Comparison of ENCODE assay signal across 8 mouse cellular contexts in genomic region chr13:91372130-91372875, GRCm38 (mm10).
DNase-seq lines count a peak whose midpoint lies in the region; ATAC-seq and TF ChIP-seq lines count a peak whose summit lies in the region.

No protein-coding gene starts in this region.

- TF ChIP-seq CTCF in heart, postnatal 0 days (IDR thresholded peaks at IDR 0.05; ENCODE audit: low read depth): no peak

- H3K4me1 ChIP-seq in embryonic facial prominence, embryonic 15.5 days: peaks cover 52% of the 10 kb centered on the region
- peaks cover 20% of the 10 kb centered on the region for H3K4me1 ChIP-seq in heart, postnatal 0 days (ENCODE audit: control insufficient read depth, insufficient read depth)
- H3K4me1 ChIP-seq in lung, embryonic 16.5 days (replicated peaks; ENCODE audit: control insufficient read depth, insufficient read depth, low read length): peaks cover 28% of the 10 kb centered on the region

- no peaks in the 10 kb centered on the region for H3K27me3 ChIP-seq in embryonic facial prominence, embryonic 15.5 days
- H3K27me3 ChIP-seq in heart, postnatal 0 days (ENCODE audit: control insufficient read depth, insufficient read depth, low read length): no peaks in the 10 kb centered on the region
- H3K27me3 ChIP-seq in lung, embryonic 16.5 days (ENCODE audit: control insufficient read depth, insufficient read depth, low read depth, low read length): no peaks in the 10 kb centered on the region

- H3K27ac ChIP-seq in embryonic facial prominence, embryonic 15.5 days (replicated peaks): peak overlapping the region; percentile 100
- H3K27ac ChIP-seq in heart, postnatal 0 days (ENCODE audit: low read depth): peak overlapping the region; percentile 99
- peak overlapping the region; percentile 100 for H3K27ac ChIP-seq in lung, embryonic 16.5 days (ENCODE audit: low read length)

- H3K9ac ChIP-seq in embryonic facial prominence, embryonic 15.5 days: no peak overlapping the region
- no peak overlapping the region for H3K9ac ChIP-seq in heart, postnatal 0 days (replicated peaks; ENCODE audit: low read depth, low read length)
- H3K9ac ChIP-seq in lung, embryonic 16.5 days (ENCODE audit: low read length): no peak overlapping the region; the same call in 1 of the 2 replicates

- no peaks in the 10 kb centered on the region for H3K36me3 ChIP-seq in embryonic facial prominence, embryonic 15.5 days
- H3K36me3 ChIP-seq in heart, postnatal 0 days (replicated peaks; ENCODE audit: control insufficient read depth, insufficient read depth, low read length): no peaks in the 10 kb centered on the region
- no peaks in the 10 kb centered on the region for H3K36me3 ChIP-seq in lung, embryonic 16.5 days (ENCODE audit: control insufficient read depth, insufficient read depth, low read length)

- TF ChIP-seq EP300 in heart, postnatal 0 days (IDR thresholded peaks at IDR 0.05; ENCODE audit: low read depth): no peak

- whole genome bisulfite sequencing in embryonic facial prominence, embryonic 15.5 days: 57% methylated on average over 11 of the region's 11 CpGs
- WGBS in heart, postnatal 0 days: 34% methylated on average over 11 of the region's 11 CpGs
- WGBS in lung, embryonic 16.5 days: 60% methylated on average over 11 of the region's 11 CpGs

- DNase-seq in right cerebral cortex, adult 18-20 months: peak; percentile 23
- DNase-seq in right cerebral cortex, postnatal 4 days: no peak
- no peak for DNase-seq in heart, postnatal 0 days (ENCODE audit: low spot score)
- peak; percentile 22 for DNase-seq in thymus, postnatal 25 days
- no peak for DNase-seq in urinary bladder, postnatal 25 days (ENCODE audit: low spot score)
- no peak for DNase-seq in frontal cortex, adult 2 months (ENCODE audit: extremely low spot score in 1 of 2, low spot score in 1 of 2)

- no peaks in the 10 kb centered on the region for H3K9me3 ChIP-seq in embryonic facial prominence, embryonic 15.5 days (replicated peaks)
- no peaks in the 10 kb centered on the region for H3K9me3 ChIP-seq in heart, postnatal 0 days (replicated peaks; ENCODE audit: control insufficient read depth, low read length)
- no peaks in the 10 kb centered on the region for H3K9me3 ChIP-seq in lung, embryonic 16.5 days (ENCODE audit: control insufficient read depth, low read length)

- H3K4me3 ChIP-seq in embryonic facial prominence, embryonic 15.5 days (replicated peaks): no peak overlapping the region
- H3K4me3 ChIP-seq in heart, postnatal 0 days (ENCODE audit: low read depth, low read length): no peak overlapping the region
- H3K4me3 ChIP-seq in lung, embryonic 16.5 days (ENCODE audit: low read length): no peak overlapping the region

- no peak overlapping the region for H3K4me2 ChIP-seq in embryonic facial prominence, embryonic 15.5 days (replicated peaks)
- H3K4me2 ChIP-seq in heart, postnatal 0 days (ENCODE audit: low read depth, low read length): no peak overlapping the region
- no peak overlapping the region for H3K4me2 ChIP-seq in lung, embryonic 16.5 days (ENCODE audit: low read depth, low read length)

- ATAC-seq in embryonic facial prominence, embryonic 15.5 days (ENCODE audit: insufficient number of reproducible peaks, low FRiP score, low TSS enrichment, low read depth): no peak
- peak; percentile 31; the same call in 1 of the 2 replicates for ATAC-seq in heart, postnatal 0 days (ENCODE audit: insufficient read depth, low read depth)
- no peak for ATAC-seq in lung, embryonic 16.5 days (ENCODE audit: low read depth)

Comparison
In these comparisons a context has a peak if more than half of its experiments do, and no peak if none do; other contexts are left out.
1. DNase-seq: peak in right cerebral cortex, adult 18-20 months (single experiment) and thymus, postnatal 25 days (single experiment); none in right cerebral cortex, postnatal 4 days (single experiment), heart, postnatal 0 days (single experiment), urinary bladder, postnatal 25 days (single experiment) and frontal cortex, adult 2 months (0 of 2).
2. Peak in every context shown above with its lines, with median percentiles within 50 percentile points of each other: H3K27ac ChIP-seq.